Mouse (Mus musculus) left cerebral cortex, adult 18-20 months (tissue): Measurements from ENCODE around the gene Ccdc78. TPM values are rescaled to one million over a fixed set of nuclear protein-coding genes. Genes with fewer than 3 reads are reported as not detected.

Experiments used
- DNase-seq, 2 experiments: peaks; one replicate each; pipeline ENCODE4 v3.0.0; 2021 to 2022; ENCODE audit warnings: low spot score in 2 of 2, mixed read lengths in 1 of 2
- microRNA-seq, 2 experiments: library from miRNA; unstranded; fragments of <30 nt; microRNA quantifications; one replicate each; pipeline ENCODE4 v1.2.0; 2021
- total RNA-seq, 2 experiments: library from RNA; stranded (reverse); gene quantifications; 2 replicates each; pipeline ENCODE4 v1.2.3; 2021

Gene Ccdc78
- total RNA-seq, 2 experiments from 2014 or later, result 0.19 TPM; not detected in 1

DNA sequence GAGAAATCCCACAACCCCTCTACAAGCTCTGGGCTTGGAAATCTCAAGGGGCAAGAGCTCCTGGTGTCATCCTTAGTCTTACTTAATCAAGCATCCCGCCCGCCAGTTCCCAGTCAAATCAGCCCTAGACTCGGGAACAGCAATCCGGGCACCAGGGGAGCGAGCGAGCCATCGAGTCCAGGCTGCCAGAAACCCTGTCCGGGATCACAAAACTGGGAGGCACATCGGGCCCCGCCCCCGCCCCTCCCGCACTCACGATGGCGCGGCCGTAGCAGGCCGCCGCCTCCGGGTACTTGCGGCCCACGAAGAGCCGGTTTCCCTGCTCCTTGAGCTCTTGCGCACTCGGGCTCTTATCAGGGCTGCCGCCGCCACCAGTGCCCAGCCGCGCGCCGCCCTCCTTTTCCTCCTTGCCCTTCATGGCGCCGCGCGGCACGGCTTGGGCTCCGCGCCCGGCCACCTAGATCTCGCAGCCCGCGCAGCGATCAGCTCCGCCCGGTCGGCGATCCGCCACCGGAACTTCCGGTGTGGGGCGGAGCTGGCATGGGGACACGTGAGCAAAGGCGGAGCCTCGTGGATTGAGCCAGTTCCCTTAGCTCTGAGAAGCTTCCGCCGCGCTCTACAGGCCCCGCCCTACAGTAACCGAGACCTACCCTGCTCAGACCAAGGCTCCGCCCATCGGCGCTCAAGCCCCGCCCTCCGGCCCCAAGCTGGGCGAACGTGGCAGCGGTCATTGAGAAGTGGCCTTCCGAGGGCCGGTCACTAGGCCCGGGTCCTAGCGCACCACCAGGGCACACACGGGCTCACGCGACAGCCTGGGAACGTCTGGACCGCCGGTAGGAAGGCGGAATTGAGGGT lies 46.3 kb downstream of the Ccdc78 start:
- peak; percentile 97 to 98 for DNase-seq

DNA sequence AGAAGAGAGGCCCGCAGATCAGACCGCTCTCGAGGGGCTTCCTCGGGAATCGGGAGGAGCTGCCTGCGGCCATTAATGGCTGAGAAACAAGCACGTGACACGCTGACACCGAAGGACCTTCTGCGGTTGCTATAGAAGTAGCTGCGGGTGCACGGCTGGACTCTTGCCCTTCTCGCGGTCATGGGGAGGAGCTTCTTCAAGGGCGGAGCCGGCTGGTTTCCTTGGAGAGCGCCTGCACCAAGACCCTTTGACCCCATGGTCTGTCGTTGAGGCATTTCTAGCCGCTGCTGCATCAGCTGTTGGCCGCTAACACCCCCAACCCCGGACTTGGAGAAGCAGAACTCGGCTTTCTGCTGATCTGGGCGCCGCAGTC lies 46.9 kb downstream of the Ccdc78 start, which contains the start of gene Stub1:
Gene Stub1 (minus strand): TSS at position 114 of the 373 bp plus-strand sequence.
- peak; percentile 62 to 81 for DNase-seq

- DNase-seq, result no peak
Observed at GRCm38 (mm10) chr17:25833961-25834594, 47.7 kb downstream of the Ccdc78 start.

GRCm38 (mm10) chr17:25834595-25835222 lies 48.3 kb downstream of the Ccdc78 start:
- no peak for DNase-seq

DNA sequence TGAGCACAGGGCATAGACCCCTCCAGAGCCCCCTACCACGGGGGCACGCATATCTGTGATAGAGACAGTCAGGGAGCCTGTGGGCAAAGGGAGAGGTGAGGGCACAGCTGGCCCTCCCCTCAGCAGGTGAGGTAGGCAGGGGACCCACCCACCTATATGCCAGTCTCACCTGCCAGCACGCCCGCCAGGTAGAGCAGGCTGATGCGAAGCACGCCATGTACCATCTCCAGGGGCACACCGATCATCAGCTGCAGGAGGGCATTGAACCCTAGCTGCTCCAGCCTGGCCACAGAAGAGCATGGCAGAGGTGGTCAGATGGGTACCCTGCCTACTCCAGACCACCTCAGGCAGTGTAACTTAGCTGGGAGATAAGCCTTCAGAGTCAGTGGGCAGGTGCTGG lies 48.9 kb downstream of the Ccdc78 start:
- no peak for DNase-seq

GRCm38 (mm10) chr17:25835816-25836215 lies 49.4 kb downstream of the Ccdc78 start:
- DNase-seq, result no peak

DNA sequence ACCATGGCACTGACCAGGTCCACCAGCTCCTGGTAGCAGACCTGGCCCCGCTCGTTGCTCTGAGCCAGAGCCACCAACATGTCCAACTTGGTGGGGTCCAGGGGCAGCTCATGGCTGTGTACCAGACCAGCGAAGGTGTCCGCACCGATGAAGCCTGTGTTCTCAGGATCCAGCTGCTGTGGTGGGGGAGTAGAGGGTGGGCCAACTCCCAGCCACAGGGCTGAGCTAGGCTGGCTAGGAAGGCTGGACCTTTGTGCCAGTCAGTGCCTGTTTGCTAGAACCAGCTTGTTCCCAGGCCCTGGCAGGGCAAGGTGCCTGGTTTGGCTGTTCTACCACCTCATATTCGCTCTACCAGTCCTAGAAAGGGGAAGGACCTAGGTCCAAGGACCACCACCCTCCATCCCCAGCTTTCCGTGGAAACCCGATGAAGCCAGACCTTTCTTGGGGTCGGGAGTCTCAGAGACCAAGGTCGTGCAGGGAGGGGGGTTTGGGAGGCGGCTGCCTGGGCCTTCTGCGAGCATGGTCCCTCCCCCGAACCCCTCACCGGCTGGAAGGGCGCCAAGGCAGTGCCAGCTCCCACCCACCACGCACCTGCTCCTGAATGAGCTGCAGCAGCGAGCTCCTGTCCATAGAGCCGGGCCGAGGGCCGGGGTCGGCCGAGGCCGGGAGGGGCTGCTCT lies 50.2 kb downstream of the Ccdc78 start:
- DNase-seq, result no peak

- DNase-seq, result peak; percentile 74 to 90
Observed at GRCm38 (mm10) chr17:25837076-25837410, 50.7 kb downstream of the Ccdc78 start, which contains the start of gene Rhbdl1. Gene Rhbdl1, minus strand, starts transcription at chr17:25837295.

- DNase-seq, result no peak
Observed at GRCm38 (mm10) chr17:25837533-25837932, 51.2 kb downstream of the Ccdc78 start.

DNA sequence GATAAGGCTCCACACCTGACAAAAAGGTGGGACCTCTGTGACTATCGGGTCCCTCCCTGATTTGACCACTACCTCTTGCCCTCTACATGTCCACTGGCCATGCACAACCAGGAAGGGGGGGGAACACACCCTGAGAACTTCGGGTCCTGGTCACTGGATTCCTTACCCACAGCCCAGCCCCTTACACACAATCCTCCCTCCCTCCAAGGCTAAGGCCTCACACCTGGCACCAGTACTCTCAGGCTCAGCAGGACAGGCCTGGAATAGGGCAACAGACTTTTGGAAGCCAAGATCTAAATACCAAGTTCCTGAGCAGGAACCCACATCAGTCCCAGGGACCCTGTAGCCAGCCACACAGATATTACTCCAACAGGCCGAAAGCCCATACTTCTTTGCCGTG lies 52.5 kb downstream of the Ccdc78 start:
- no peak for DNase-seq

GRCm38 (mm10) chr17:25839455-25840235 lies 53.3 kb downstream of the Ccdc78 start:
- DNase-seq, result no peak

Small RNAs within 50 kb of the gene (microRNA-seq; reads per million reads assigned to microRNA genes)
- gene Gm25083 (0 reads per million in 2 experiments), gene Mir3082 (1.3 to 3.2 reads per million in 2 experiments), gene Mir6966 (1.7 to 1.9 reads per million in 2 experiments)

Other genes starting within 250 kb of the Ccdc78 start
- 10 to 100 TPM; 52.1 to 55.2 TPM for gene Sox8, start 215.9 kb upstream of the Ccdc78 start, total RNA-seq
- gene Lmf1, start 207.5 kb upstream of the Ccdc78 start, total RNA-seq, result 10 to 100 TPM; 19.1 to 20.2 TPM
- gene Gng13, start 69.4 kb upstream of the Ccdc78 start, total RNA-seq, result 100 to 1,000 TPM; 151 to 157 TPM
- 1 to 10 TPM; 1.2 to 1.5 TPM for gene Chtf18, start 59.2 kb upstream of the Ccdc78 start, total RNA-seq
- 10 to 100 TPM; 60.9 to 64.4 TPM for gene Rpusd1, start 58.9 kb upstream of the Ccdc78 start, total RNA-seq
- under 1 TPM; 0.44 to 0.75 TPM for gene Mslnl, start 50.5 kb upstream of the Ccdc78 start, total RNA-seq
- gene Msln, start 32.2 kb upstream of the Ccdc78 start, total RNA-seq, result 1 to 10 TPM; 2.3 to 2.5 TPM
- 10 to 100 TPM; 31.3 to 37.1 TPM for gene Narfl, start 12.8 kb upstream of the Ccdc78 start, total RNA-seq
- gene Haghl, start 907 bp upstream of the Ccdc78 start, total RNA-seq, result 100 to 1,000 TPM; 112 to 119 TPM
- 10 to 100 TPM; 92.7 to 99.1 TPM for gene Fam173a, start 6.3 kb downstream of the Ccdc78 start, total RNA-seq
- 1 to 10 TPM in 1 of 2 experiments, not detected in 1; 1.4 TPM for gene AC134908.4, start 9.1 kb downstream of the Ccdc78 start, total RNA-seq
- gene Metrn, start 10.6 kb downstream of the Ccdc78 start, total RNA-seq, result 10 to 100 TPM; 70.9 to 78.2 TPM
- gene Fbxl16, start 22.5 kb downstream of the Ccdc78 start, total RNA-seq, result 100 to 1,000 TPM; 588 to 680 TPM
- 10 to 100 TPM; 22.5 to 25.1 TPM for gene Wdr24, start 37.0 kb downstream of the Ccdc78 start, total RNA-seq
- gene Jmjd8, start 42.3 kb downstream of the Ccdc78 start, total RNA-seq, result 10 to 100 TPM; 43.5 to 52.3 TPM
- gene Stub1, start 46.8 kb downstream of the Ccdc78 start, total RNA-seq, result 100 to 1,000 TPM; 178 to 180 TPM
- 10 to 100 TPM; 40.6 to 42.4 TPM for gene Rhbdl1, start 50.7 kb downstream of the Ccdc78 start, total RNA-seq
- 10 to 100 TPM; 20.7 to 23.7 TPM for gene Gm20683, start 55.2 kb downstream of the Ccdc78 start, total RNA-seq
- gene Rhot2, start 58.3 kb downstream of the Ccdc78 start, total RNA-seq, result 10 to 100 TPM; 89.5 to 92.8 TPM
- gene Wdr90, start 74.9 kb downstream of the Ccdc78 start, total RNA-seq, result 10 to 100 TPM; 26.0 to 31.5 TPM
- 10 to 100 TPM; 20.0 to 25.6 TPM for gene Mcrip2, start 82.2 kb downstream of the Ccdc78 start, total RNA-seq
- 10 to 100 TPM; 38.7 to 40.2 TPM for gene Mettl26, start 88.5 kb downstream of the Ccdc78 start, total RNA-seq
- 1 to 10 TPM; 1.4 to 1.7 TPM for gene Wfikkn1, start 94.3 kb downstream of the Ccdc78 start, total RNA-seq
- gene Rab40c, start 133.1 kb downstream of the Ccdc78 start, total RNA-seq, result 10 to 100 TPM; 41.2 TPM
- 100 to 1,000 TPM; 103 to 113 TPM for gene Pigq, start 158.4 kb downstream of the Ccdc78 start, total RNA-seq
- under 1 TPM; 0.54 to 0.98 TPM for gene Nhlrc4, start 158.4 kb downstream of the Ccdc78 start, total RNA-seq
- gene A930017K11Rik, start 166.0 kb downstream of the Ccdc78 start, total RNA-seq, result under 1 TPM; 0.37 to 0.65 TPM
- gene Capn15, start 199.2 kb downstream of the Ccdc78 start, total RNA-seq, result 10 to 100 TPM; 50.6 to 51.4 TPM